Mouse (Mus musculus) megakaryocyte, embryonic 14.5 days (primary cell): ENCODE results near the gene Marveld2.

Experiments used
- FLI1 ChIP-seq: IDR thresholded peaks from 2 replicates; pipeline ENCODE4 v1.6.1; 2012; ENCODE audit warnings: low read length, inconsistent platforms, mixed read lengths
- GATA1 ChIP-seq: IDR thresholded peaks from 3 replicates; pipeline ENCODE4 v1.6.1; 2012; ENCODE audit warnings: mixed read lengths, low read length, inconsistent platforms, borderline replicate concordance

DNA sequence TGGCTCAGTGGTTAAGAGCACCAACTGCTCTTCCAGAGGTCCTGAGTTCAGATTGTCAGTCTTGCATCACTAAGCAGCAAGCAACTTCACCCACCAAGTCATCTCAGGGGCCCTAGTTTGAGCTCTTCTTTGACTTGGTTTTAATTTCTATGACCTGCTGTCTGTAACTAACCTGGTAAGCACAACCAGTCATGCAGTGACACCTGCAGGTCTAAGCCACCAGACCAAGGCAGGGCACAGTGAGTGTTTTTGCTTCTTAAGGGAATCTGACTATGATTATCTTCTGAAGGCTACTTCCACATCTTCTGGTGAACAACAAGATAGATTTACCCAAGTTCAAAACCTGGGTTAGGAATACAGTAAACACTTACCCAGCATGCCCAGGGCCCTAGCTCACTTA, 36.8 kb downstream of the Marveld2 start:
- TF ChIP-seq GATA1 = no peak
- TF ChIP-seq FLI1 = no peak
